Mouse (Mus musculus) megakaryocyte progenitor cell, adult 5-6 weeks (primary cell): ENCODE measurements around the gene Gm11127. TPM values are rescaled to one million over a fixed set of nuclear protein-coding genes. Genes with fewer than 3 reads are reported as not detected.
A peak's percentile ranks its signal among the peaks of the same experiment; 100 is the strongest.
"Not testable (repeated sequence)": the region's sequence is repeated elsewhere in the genome, so short reads cannot be mapped to it uniquely, and the experiment has no call there.

Experiments
- ATAC-seq: replicated peaks from 2 replicates; pipeline ENCODE4 v1.8.0; 2016; ENCODE audit warnings: mild to moderate bottlenecking, moderate TSS enrichment, inconsistent platforms; ENCODE audit not compliant: poor library complexity
- total RNA-seq, 2 experiments: library from RNA; stranded (forward) in 1 of 2; stranded (reverse) in 1 of 2; fragments of 157-497, 149-512 nt in 1 of 2; fragments of 200-1000 nt in 1 of 2; gene quantifications; 2 replicates each; pipeline versions ENCODE4 v1.2.3 to v1.2.4; 2015 to 2017

Gene Gm11127
- total RNA-seq (2015), result not detected in 2 replicates
- total RNA-seq (2017), result not detected in 2 replicates

DNA sequence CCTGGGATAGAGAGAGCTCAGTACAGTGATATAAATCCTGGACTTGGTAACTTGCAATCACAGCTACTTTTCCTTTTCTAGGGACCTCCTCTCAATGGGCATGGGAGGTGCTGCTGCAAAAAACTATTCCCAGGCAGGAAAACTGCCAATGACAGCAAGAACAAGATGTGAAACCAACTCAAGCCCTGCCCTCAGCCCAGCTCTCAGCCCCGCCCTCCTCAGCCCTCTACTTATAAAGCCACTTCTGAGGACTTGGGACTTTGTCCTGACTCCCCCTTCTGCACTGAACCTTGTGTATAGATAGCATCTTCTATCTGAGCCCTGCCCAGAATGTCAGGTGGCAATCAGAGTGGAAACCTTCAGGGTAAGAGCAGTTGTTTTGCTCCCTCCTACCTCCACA is at the start of gene Gm11127:
Gm11127 (minus strand) TSS at position 10 of the 400 bp plus-strand sequence.
- not testable (repeated sequence) for ATAC-seq

DNA sequence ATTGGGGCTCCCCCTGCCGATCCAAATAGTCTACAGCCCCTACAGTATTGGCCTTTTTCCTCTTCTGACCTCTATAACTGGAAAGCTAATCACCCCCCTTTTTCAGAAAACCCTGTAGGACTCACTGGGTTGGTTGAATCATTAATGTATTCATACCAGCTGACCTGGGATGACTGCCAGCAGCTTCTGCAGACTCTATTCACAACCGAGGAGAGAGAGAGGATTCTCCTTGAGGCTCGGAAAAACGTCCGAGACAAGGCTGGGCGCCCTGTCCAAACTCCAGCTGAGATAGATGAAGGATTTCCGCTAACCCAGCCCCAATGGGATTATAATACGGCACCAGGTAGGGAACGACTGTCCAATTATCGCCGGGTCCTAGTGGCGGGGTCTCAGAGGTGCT is 43.9 kb upstream of the Gm11127 start:
- not testable (repeated sequence) for ATAC-seq

DNA sequence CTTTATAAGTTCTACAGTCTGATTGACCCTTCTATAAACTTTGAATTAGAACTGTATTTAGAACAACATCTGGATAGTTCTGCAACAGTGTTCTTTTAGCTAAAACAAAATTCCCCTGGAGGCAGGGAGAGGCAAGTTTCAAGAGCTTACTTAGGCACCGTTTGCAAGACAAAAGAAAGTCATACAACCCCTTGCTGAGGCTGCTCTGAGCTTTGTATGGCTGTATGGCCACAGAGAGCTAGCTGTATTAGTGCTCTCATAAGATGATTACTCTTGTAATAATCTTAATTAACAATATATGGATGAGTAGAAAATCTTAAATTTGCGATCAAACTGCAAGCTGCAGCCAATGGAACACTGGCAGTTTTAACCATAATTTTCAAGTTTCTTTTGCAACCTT is 41.4 kb upstream of the Gm11127 start:
- not testable (repeated sequence) for ATAC-seq

DNA sequence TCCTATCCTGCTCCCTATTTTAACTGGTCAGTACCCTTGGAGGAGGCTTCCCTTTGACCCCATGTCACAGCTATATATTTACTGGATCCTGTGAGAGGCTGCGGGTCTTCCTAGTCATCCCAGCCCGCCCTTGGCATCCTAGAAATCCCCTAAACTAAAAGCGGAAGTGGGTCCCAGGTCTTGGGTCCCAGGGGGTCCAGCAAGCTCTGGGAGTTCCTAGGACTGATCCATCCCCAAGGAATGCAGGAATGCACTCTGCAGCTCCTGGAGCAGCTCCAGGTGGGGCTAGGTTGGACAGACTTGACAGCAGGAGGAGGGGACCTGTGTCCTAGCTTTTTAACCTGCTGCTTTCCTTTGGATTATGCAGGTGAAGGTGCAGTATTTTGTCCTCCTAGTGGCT is 35.8 kb upstream of the Gm11127 start:
- ATAC-seq, result no peak

DNA sequence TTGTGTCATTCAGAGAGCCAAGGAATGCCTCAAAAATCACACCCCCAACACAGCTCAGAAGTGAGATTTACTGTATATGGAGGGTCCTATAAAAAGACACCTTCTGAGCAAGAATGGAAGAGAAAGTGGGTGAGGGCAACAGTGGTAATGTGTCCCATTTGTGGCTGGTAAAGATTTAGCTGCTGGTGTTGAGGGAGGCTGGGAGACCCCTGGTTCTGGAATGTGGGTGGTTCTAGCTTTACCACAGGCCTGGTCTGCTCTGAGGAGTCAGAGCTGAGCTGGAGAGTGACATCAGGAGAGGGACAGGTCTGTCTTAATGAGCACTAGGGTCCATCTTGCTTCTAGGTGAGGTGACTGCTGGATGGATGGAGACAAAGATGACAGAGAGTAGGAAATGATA is 34.3 kb upstream of the Gm11127 start:
- not testable (repeated sequence) for ATAC-seq

DNA sequence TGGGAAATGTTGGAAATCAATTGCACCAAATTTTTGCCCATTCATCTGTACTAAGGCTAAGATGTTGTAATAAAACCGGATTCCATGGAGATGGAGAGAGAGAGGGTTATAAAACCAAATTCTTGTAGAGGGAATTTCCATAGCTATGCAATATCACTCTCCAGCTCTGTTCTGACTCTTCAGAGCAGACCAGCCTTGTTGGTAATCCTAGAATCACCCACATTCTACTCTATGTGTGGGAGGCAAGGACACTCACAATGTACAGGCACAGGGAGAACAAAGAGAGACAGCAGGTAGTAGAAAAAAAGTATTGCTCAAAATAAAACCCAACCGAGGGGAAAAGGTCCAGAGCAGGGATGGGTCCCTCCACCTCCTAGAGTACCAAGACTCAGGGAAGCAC is 33.8 kb upstream of the Gm11127 start:
- not testable (repeated sequence) for ATAC-seq

DNA sequence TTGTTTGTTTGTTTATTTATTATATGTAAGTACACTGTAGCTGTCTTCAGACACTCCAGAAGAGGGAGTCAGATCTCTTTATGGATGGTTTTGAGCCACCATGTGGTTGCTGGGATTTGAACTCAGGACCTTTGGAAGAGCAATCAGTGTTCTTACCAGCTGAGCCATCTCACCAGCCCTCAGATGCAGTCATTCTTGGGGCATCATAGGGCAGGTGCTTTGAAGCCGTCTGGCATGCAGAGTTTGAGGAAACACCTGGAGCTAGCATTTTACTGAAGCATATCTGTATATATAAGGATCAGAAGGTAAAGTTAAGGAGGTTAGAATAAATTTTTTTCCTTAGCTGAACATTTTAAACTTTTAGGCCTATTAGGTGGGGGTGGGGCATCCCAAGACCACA is 27.8 kb upstream of the Gm11127 start:
- ATAC-seq, result not testable (repeated sequence)

DNA sequence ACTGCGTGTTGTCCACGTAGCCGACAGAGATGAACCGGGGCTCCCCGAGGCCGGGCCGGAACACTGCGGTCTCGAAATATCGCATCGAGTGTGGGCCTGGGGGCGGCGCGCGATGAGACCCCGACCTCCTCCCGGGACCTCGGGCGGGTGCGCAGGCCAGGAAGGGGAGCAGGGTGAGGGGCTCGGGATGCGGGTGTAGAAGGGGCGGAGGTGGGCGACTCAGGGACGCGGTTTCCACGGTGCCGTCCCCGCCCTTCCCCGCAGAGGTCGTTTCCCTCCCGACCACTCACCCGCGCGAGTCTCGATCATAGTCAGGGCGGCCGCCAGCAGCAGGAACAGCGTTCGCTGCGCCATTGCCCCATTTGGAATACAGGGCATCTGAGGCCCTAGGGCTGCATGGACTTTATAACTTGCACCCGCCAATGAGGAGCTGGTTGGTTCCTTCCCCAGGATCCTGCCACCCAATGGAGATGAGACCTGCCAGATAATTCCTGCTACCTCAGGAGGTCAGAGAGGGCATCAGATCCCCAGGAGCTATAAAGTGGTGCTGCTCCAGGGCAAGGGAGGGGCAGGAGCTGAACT is 25.8 kb upstream of the Gm11127 start:
- ATAC-seq, result 0 out of 2 replicates have a peak, but pooled peaks have one; percentile 20

DNA sequence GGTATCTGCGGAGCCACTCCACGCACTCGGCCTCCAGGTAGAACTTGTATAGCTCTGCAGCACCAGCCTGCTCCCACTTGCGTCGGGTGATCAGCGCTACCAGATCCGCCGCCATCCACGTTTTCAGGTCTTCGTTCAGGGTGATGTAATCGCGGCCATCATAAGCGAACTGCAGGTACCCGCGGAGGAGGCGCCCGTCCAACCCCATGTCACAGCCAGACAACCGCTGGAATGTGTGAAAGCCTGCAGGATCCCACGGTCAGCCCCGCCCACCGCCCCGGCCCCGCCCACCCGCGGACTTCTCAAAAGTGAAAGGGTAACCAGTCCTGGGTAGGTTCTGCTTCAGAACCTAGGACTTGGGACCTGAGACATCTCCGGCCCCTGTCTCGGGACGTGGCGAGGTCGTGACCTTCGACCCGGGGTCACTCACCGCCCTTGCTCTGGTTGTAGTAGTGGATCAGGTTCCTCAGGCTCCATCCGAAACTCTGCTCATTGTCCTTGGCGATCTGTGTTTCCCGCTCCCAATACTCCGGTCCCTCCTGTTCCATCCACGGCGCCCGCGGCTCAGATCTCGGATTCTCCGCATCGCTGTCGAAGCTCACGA is 25.2 kb upstream of the Gm11127 start:
- ATAC-seq, result peak; percentile 75

DNA sequence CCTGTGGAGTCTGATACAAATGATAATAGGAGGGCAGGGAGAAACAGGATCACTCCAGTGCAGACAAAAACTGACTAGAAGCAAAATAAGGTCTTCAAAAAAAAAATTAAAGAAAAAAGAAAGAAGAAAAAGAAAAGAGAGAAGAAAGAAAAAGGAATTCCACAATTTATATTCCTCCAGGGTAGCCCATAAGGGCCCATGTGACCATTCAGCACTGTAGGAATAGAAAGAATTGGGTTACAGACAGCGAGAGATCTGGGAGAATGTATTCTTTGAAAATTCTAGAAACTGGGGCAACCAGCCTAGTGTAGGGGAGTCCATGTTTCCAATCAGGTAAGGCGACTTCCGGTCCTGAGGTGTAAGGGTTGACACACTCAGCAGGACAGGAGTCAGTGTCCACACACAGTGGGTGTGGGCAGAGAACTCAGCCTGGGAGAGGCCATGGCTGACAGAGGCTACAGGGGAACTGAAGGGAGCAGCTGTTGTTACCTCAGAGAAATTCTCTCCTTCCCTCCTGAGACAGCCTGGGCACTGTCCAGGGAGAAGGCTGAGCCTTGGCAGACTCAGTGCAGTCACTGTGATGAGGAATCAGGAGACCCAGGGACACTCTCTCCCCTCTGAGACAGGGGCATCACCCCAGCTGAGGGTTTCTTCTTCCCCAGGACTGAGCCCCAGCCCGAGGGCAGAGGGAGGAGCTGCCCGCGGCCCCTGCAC is 24.5 kb upstream of the Gm11127 start:
- not testable (repeated sequence) for ATAC-seq

DNA sequence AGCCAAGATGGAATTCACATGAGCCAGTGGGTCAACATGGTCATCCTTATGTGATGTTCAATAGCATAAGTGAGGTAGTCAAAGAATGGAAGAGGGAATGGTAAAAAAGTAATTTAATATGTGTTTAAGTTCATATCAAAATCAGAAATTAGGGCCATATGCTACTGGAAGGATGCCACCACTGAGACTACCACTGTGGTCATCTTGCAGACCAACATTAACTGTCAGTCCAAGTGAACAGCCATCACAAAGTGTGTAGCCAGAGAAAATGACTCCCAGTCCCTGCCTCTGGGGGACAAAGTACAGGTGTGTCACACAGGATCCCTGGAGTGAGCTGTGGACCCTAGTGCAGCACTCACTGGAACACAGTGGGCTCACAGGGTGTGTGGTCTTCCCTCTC is 23.7 kb upstream of the Gm11127 start:
- not testable (repeated sequence) for ATAC-seq

DNA sequence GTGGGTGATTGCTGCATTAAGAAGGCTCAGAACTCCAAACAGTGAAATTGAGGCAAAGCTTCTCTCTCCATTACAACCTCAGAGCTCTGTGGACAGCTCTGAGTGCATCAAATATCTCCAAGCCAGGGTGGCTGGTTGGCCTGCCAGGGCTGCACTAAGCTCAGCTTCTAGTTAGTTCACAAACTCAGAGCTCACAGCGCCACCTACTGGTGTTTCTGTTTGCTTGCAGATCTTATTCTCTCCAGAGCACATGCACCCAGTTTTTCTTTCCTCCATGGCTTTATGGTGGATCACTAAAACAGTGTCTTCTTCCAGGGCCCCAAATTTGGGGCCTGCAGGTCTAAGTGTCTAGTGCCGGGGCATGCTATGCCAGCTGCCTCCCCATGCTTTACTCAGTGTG is 2.7 kb upstream of the Gm11127 start:
- ATAC-seq, result peak; percentile 85

DNA sequence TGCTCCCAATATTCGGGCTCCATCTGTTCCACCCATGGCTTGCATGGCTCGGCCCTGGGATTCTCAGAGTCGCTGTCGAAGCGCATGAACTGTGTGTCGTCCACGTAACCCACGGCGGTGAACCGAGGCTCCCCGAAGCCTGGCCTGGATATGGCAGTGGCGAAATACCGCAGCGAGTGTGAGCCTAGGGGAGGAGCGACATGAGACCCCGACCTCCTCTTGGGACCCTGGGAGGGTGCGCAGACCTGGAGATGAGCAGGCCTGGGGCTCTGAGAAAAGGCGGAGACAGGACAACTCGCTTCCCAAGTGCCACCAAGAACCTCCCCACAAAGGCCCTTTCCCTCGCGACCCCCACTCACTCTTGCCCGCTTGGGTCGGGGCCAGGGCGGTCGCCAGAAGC is 244 bp downstream of the Gm11127 start:
- ATAC-seq, result not testable (repeated sequence)

DNA sequence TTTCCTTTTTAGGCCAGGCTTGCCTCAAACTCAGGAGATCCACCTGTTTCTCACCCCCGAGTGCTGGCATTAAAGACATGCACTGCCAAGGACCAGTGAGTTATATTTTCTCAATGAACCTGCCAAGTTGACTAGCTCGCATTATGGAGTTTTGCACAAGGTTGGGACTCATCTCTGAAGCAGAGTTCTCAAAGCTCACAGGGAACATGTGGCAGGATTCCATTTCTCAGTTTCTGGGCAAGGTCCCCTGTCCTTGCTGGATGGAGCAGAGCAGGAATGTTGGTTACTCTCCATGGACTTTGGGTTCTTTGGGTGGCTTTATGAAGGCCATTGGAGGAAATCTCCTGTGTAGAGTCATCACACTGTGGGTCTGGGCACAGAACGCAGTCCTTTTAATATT is 14.9 kb downstream of the Gm11127 start:
- no peak for ATAC-seq

DNA sequence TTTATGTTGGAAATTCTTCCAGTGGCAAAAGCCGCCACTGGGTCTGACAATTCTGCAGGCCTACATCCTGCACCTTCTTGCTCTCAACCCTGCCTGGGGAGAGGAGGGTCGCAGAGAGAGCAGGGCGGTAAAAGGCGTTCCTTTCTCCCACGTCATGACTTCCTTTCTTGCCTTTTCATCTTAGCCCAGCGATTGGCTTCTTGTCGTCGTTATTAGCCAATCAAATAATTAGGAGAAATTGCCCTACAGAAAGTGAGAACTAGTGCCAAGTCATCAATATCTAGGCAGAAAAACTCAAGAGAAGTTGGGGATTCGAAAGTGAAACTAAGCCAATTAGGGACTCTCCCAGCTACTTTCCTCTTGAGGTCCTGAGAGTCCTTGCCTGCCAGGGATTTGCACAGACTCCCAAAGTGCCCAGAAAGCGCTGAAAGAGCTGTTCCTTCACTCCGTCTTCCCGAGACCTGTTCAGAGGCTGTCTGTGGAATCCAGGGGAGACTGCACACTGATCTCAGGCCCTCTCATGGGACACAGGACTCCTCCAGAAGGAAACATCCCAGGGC is 15.5 kb downstream of the Gm11127 start, which contains the start of the genes H2-T22 and Gm6034:
H2-T22 (minus strand) TSS at position 138 of the 560 bp plus-strand sequence.
Gm6034 (plus strand) TSS at position 352 of the 560 bp plus-strand sequence.
- ATAC-seq, result peak; percentile 95

DNA sequence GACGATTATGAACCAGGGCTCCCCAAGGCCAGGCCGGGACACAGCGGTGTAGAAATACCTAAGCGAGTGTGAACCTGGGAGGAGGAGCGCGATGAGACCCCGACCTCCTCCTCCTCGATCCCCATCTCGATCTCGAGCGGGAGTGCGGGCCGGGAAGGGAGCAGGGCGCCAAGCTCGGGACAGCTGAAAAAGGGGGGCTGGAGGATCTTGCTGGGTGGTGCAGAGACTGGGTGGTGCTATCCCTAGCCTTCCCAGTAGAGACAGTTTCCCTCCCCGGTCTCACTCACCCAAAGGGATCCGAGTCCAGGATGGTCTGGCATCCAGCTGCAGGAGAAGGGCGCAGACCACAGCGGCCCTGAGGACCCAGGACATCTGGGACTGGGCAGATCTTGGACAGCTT is 16.1 kb downstream of the Gm11127 start:
- peak; percentile 42 for ATAC-seq

DNA sequence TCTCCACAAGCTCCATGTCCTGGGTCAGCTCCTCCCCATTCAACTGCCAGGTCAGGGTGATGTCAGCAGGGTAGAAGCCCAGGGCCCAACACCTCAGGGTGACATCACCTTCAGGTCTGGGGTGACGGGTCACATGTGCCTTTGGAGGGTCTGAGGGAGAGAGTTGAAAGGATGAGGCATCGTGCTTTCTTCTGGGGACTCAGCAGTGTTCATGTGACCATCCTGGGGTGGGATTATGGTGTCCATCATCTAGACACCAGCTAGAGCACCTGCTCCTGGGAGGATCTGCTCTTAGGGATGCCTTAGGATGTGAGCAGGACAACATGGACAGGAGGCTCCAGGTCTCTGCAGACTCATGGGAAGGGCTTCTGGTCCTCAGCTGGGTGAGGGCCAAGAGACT is 17.6 kb downstream of the Gm11127 start:
- ATAC-seq, result not testable (repeated sequence)

DNA sequence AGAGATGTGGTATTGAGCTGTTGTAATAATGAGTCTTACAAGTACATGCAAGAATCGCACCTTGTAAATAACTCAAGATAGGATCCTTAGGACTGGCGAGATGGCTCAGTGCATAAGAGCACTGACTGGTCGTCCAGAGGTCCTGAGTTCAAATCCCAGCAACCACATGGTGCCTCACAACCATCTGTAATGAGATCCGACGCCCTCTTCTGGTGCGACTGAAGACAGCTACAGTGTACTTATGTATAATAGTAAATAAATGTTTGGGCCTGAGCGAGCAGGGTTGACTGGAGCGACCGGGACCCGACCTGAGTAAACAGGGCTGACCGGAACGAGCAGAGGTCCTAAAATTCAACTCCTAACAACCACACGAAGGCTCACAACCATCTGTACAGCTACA is 22.0 kb downstream of the Gm11127 start:
- ATAC-seq, result not testable (repeated sequence)

DNA sequence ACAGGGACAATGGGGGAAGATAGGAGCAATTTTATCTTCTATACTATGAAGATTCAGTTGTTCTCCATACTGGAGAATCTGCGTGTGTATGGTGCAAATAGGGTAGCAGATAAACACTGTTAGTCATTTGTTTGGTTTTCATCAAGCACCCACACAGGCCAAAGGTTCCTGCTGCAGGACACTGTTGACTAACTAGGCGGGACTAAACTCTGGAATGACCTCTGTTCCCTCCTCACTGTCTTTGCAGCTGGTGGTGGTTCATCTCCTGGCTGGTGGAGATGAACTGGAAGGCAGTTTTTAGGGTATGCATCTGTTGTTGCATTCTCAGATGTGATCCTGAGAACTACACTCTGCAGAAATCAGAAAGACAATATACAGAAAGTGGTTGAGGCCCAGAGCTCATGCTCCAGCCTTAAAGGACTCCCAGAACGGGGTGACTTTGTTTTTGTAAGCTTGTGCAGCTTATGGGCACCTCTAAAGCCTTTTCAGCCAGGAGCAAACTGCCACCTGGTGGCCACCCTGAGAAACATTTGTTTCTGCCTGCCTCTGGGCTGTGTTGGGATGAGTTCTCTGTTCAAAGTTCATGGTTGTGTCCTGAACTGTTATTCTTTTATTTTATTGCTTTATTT is 23.0 kb downstream of the Gm11127 start:
- ATAC-seq, result peak; percentile 67

DNA sequence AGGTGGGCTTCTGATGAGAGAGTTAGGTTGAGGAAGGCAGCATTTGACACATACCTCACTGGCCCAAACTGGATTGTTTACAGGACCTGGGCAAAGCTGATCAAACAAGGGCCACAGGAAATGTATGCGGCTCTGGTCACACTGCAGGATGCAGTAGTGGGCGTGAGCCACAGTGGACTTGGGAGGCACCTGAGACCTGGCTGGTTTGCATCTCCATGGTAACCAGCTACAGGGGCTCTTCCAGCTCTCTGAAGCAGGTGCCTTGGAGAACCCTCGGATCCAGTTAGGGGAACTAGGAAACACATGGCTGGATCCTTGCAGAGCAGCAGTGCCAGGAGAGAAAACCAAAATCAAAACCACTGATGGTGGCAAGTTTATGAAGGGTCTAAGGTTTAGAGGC is 23.6 kb downstream of the Gm11127 start:
- ATAC-seq, result not testable (repeated sequence)

DNA sequence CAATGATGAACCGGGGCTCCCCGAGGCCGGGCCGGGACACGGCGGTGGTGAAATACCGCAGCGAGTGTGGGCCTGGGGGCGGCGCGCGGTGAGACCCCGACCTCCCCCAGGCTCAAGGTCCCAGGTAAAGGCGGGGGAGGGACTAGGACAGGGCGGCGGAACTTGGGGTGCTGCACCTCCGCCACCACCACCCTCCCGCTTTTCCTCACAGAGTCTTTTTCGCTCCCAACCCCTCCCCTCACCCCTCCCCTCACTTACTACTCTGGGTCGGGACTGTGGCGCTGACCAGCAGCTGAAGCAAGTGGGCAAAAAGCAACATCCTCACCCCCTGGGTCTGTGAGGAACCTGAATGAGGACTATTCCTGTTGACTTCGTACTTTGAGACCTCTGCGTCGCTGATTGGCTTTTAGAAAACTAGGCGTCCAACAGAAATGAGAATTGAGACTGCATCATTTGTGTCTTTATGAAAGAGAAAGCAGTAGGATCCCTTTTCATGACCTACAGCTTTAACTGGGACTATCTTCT is 25.8 kb downstream of the Gm11127 start, which contains the start of gene H2-T23:
H2-T23 (minus strand) TSS at position 505 of the 525 bp plus-strand sequence.
- peak; percentile 71 for ATAC-seq
